Mouse (Mus musculus): ENCODE data around the gene Gm6509. TPM values are rescaled to one million over a fixed set of nuclear protein-coding genes. Genes with fewer than 3 reads are reported as not detected.
"Not testable (repeated sequence)": the region's sequence is repeated elsewhere in the genome, so short reads cannot be mapped to it uniquely, and the experiment has no call there.

Gm6509 gene
- not detected in 2 replicates for total RNA-seq (2021)
- long read RNA-seq, result 0 reads

DNA sequence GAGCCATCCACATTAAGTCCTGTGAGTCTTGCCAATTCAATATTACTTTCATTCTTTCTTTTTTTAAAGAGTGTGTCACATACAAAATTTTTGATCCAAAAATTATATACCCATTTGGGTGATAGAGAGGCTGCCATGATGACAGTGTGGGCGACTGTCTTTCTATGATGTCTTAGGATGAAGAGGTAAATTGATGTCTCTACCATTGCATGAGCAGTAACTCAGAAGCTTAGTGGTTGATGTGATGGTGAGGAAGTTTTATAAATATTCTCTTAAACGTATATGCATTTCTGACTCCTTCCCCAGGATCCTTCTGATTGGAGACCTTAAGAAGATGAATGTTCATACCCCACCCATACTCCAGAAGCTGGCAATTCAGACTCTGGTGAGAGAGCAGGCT lies at the start of gene Gm6509:
Gene Gm6509 (plus strand): TSS at position 301 of the 400 bp plus-strand sequence.
- not testable (repeated sequence) for DNase-seq

DNA sequence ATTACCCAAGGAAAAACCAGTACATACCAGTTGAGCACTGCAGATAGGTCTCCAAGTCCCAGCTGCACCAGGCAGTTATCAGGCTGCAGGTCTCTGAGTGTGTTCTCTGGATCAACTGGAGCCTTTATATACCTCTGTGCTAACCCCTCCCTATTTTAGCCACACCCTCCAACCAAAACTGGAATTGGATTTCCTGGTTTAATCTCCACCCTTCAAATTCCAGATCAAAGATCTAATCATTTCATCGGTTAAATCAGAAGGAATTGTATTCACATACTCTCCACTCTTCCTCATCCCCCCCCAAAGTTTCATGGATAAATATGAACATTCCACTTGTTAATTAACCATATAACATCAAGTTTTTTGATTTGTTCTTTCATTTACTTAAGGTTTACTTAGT lies 7.5 kb upstream of the Gm6509 start, which contains the start of gene Gm3147:
Gene Gm3147 (minus strand): TSS at position 101 of the 400 bp plus-strand sequence.
- DNase-seq, result not testable (repeated sequence)

DNA sequence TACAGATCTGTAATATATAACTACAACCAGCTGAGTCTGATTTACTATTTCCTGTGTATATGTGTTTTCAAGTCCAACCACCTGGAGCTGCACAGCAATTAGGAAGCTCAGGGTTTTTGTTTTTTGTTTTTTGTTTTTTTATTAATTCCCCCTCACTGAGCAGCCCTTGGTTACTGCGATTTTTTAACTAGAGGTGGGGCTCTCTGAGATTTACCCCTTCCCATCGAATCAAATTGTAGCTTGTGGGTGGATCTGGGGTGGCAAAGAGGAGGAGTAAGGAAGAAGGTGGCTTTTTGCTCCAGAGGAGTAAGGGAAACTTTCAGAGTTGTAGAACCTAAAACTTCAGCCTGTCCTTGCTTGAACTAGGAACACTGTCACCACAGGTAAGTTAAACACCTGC lies 24.3 kb downstream of the Gm6509 start, which contains the start of gene Gm6205:
Gene Gm6205 (plus strand): TSS at position 301 of the 400 bp plus-strand sequence.
- not testable (repeated sequence) for DNase-seq

Other genes starting within 250 kb of the Gm6509 start
- gene Gm7682, start 178.2 kb upstream of the Gm6509 start, total RNA-seq (2021), result not detected in 2 replicates
- gene Gm3139, start 97.7 kb upstream of the Gm6509 start, total RNA-seq (2021), result not detected in 2 replicates
- not detected in 2 replicates for gene Gm3147, start 7.6 kb upstream of the Gm6509 start, total RNA-seq (2021)
- not detected in 2 replicates for gene Gm6205, start 24.4 kb downstream of the Gm6509 start, total RNA-seq (2021)
- gene Gm3183, start 241.5 kb downstream of the Gm6509 start, total RNA-seq (2021), result not detected in 2 replicates